Mouse (Mus musculus) ovary, adult 2 months (tissue): Measurements from ENCODE around the gene Tsks. TPM values are rescaled to one million over a fixed set of nuclear protein-coding genes. Genes with fewer than 3 reads are reported as not detected.

Source experiments
- polyA plus RNA-seq: library from polyadenylated mRNA; depleted of rRNA; stranded (reverse); fragments of >200 nt; gene quantifications from 2 replicates; pipeline ENCODE4 v1.2.3, GENCODE M21; 2012; rRNA removed

Tsks gene
- 0.08 TPM in 1 of 2 replicates, not detected in the other for polyA plus RNA-seq

DNA sequence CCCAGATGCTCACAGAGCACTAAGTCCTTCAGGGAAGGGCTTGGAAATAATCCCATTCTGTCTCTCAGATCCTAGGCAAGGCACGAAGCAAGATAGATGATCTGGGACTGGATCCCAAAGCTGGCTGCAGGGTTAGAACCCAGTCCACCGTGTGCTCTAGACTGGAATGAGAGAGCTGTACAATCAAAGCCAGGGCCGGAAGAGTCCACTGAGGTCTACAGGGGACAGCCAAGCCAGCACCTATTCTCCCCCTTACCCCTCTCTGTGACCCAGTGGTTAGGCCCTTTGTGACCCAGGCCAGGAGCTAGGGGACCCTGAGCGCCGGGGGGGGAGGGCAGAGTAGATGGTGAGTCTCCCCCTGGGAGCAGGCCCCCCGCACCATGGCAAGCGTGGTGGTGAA is at the start of gene Tsks:
Gene Tsks, plus strand, starts transcription at position 301 of the 400 bp plus-strand sequence.

DNA sequence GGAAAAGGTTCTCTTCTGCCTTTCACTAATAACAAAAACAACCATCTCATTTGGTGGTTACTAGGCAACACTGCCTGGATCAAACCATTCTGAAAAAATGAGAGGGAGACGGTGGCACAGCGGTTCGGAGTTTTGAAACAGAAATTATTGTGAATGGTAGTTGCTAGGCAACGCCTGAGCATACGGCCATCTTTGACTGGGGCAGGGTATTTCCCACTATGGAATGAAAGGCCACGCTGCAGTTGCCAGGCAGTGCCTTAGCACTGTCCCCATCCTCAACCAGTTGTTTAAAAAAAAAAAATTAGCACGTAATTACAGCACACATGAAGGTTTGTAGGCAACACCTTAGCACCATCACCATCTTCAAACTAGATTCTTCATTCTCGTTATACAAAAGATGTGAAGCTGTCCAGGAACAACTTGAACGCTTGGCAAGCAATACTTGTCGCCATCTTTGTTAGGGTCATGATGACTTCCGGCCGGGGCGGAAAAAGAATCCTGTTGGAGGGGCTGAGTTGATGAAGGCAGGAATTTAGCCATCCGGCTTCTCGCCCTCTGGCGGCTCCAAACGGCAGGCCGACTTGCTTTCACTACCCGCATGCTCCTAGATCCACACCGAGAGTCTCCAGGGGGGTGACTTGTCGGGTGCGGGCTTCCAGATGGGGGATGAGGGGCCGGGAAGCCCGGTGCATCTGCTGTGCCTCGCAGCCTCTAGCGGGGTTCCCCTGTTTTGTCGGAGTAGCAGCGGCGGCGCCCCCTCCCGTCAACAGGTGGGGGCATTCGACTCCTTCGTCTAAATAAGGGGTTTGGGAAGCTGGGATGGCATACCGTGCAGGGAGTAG is 47.2 kb upstream of the Tsks start, which contains the start of gene Fuz:
Gene Fuz, plus strand, starts transcription at position 487 of the 842 bp plus-strand sequence.

GRCm38 (mm10) chr7:44929204-44930151 is 13.5 kb upstream of the Tsks start, which contains the start of gene Ap2a1:
TSS of gene Ap2a1 (minus strand) at chr7:44929496.

DNA sequence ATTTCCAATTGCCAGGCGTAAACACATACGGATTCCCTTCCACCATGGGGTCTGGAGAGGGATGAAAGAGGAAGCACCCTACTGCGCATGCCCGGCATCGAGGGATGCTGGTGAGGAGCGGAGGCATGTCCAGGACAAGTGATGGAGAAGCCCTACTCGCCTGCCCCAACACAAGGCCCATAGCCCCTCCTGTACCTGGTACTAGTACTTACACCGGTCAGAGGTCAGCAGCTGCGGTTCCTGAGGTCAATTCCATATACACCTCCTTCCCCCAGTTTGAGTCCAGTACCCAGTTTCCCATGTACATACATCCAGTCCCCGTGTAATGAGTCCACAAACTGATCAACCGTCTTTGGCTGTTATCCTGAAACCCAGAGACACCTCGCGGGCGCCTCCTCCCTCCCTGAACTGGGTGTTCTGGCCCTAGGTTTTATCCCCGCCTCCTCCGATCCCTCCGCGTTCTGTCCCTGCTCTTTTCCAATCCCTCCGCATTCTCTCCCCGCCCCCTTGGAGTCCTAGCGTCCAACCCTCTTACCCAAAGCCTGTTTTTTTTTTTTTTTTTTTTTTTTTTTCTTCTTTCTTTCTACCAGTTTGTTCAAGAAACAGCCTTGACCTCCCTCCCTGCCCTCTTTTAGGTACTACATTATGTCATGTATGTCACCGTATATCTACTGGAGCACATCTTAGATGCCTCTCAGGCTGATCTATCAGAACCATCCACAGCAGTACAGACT is 31.5 kb downstream of the Tsks start, which contains the start of gene Cpt1c:
Gene Cpt1c, minus strand, starts transcription at position 469 of the 734 bp plus-strand sequence.

DNA sequence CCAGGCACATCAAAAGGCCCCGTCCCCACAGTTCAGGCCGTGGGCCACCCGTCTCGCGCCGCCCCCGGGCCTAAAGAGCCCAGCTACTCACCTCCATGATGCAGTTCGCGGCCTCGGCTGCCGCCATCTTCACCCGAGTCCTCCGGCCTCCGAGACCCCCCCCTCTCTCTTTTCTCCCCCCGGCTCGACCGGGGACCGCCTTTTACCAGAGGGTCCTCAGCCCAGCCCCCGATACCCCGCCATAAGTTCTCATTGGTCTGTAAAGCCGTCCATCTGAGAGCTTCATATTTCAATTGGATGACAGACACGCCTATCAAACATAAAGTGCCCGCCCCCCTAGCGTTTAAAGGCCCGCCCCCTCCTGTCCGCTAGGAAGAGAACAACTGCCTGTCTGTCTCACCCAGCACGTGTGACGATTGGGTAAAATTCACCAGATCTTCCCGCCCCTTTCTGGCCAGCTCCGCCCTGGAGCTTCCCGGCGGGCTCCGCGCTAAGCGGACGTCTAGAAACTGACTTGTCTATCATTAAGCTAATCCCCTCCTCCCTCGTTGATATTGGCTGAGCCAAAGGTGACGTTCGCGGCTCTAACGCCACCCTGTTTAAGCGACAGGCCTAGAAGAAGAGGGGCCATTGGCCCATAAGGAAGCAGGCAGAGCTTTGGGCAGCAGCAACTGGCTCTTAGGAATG is 43.3 kb downstream of the Tsks start, which contains the start of gene Prmt1:
Gene Prmt1, minus strand, starts transcription at position 377 of the 687 bp plus-strand sequence.

GRCm38 (mm10) chr7:44997231-44997939 is 54.4 kb downstream of the Tsks start, which contains the start of gene Irf3:
TSS of gene Irf3 (plus strand) at chr7:44997648.

DNA sequence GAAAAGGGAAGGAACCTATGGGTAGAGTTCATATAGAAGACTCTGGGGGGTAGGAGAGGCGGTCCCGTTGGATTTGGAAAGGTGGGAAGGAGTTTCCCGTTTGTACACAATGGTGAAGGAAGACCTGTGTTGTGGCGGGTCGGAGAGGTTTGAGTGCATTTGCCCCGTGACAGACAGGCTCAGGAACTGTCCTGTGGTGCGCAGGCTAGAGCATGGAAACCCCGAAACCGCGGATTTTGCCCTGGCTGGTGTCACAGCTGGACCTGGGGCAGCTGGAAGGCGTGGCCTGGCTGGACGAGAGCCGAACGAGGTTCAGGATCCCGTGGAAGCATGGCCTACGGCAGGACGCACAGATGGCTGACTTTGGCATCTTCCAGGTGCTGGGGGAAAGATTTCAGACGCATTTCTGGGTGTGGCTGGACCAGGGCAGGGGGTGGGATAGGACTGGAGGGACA is 55.5 kb downstream of the Tsks start, which contains the start of gene Bcl2l12:
Gene Bcl2l12, minus strand, starts transcription at position 212 of the 455 bp plus-strand sequence.

Other genes with a start within 250 kb of the Tsks start
- gene Izumo2, start 234.5 kb upstream of the Tsks start, polyA plus RNA-seq, result not detected in 2 replicates
- gene Vrk3, start 194.8 kb upstream of the Tsks start, polyA plus RNA-seq, result 30.5 and 41.0 TPM in 2 replicates
- gene Zfp473, start 192.2 kb upstream of the Tsks start, polyA plus RNA-seq, result 0.66 and 0.89 TPM in 2 replicates
- 121 and 156 TPM in 2 replicates for gene Nup62, start 127.1 kb upstream of the Tsks start, polyA plus RNA-seq
- gene Il4i1, start 126.8 kb upstream of the Tsks start, polyA plus RNA-seq, result 3.7 and 5.0 TPM in 2 replicates
- 231 and 322 TPM in 2 replicates for gene Atf5, start 126.5 kb upstream of the Tsks start, polyA plus RNA-seq
- 475 and 657 TPM in 2 replicates for gene Akt1s1, start 94.2 kb upstream of the Tsks start, polyA plus RNA-seq
- gene Tbc1d17, start 94.1 kb upstream of the Tsks start, polyA plus RNA-seq, result 147 and 164 TPM in 2 replicates
- gene Pnkp, start 86.1 kb upstream of the Tsks start, polyA plus RNA-seq, result 65.1 and 72.1 TPM in 2 replicates
- gene Ptov1, start 73.4 kb upstream of the Tsks start, polyA plus RNA-seq, result 762 and 793 TPM in 2 replicates
- gene Med25, start 50.5 kb upstream of the Tsks start, polyA plus RNA-seq, result 274 and 494 TPM in 2 replicates
- 133 and 143 TPM in 2 replicates for gene Fuz, start 47.1 kb upstream of the Tsks start, polyA plus RNA-seq
- gene Ap2a1, start 13.7 kb upstream of the Tsks start, polyA plus RNA-seq, result 132 and 136 TPM in 2 replicates
- 61.1 and 66.1 TPM in 2 replicates for gene Cpt1c, start 31.6 kb downstream of the Tsks start, polyA plus RNA-seq
- gene Prmt1, start 43.4 kb downstream of the Tsks start, polyA plus RNA-seq, result 364 and 448 TPM in 2 replicates
- 154 and 158 TPM in 2 replicates for gene Irf3, start 54.4 kb downstream of the Tsks start, polyA plus RNA-seq
- gene Bcl2l12, start 55.5 kb downstream of the Tsks start, polyA plus RNA-seq, result 43.3 and 49.2 TPM in 2 replicates
- gene Scaf1, start 73.2 kb downstream of the Tsks start, polyA plus RNA-seq, result 116 and 132 TPM in 2 replicates
- gene Rras, start 74.8 kb downstream of the Tsks start, polyA plus RNA-seq, result 161 and 171 TPM in 2 replicates
- 17.5 and 18.4 TPM in 2 replicates for gene Prr12, start 109.7 kb downstream of the Tsks start, polyA plus RNA-seq
- 157 and 163 TPM in 2 replicates for gene Nosip, start 119.2 kb downstream of the Tsks start, polyA plus RNA-seq
- 90.9 and 100 TPM in 2 replicates for gene Prrg2, start 119.5 kb downstream of the Tsks start, polyA plus RNA-seq
- 537 and 545 TPM in 2 replicates for gene Rcn3, start 149.0 kb downstream of the Tsks start, polyA plus RNA-seq
- gene Fcgrt, start 160.6 kb downstream of the Tsks start, polyA plus RNA-seq, result 132 and 135 TPM in 2 replicates
- gene Rps11, start 181.2 kb downstream of the Tsks start, polyA plus RNA-seq, result 173 and 237 TPM in 2 replicates
- 1,241 and 3,203 TPM in 2 replicates for gene Rpl13a, start 185.6 kb downstream of the Tsks start, polyA plus RNA-seq
- 1.9 TPM in 1 of 2 replicates, not detected in the other for gene Gm45713, start 193.0 kb downstream of the Tsks start, polyA plus RNA-seq
- 38.5 and 68.0 TPM in 2 replicates for gene Flt3l, start 193.2 kb downstream of the Tsks start, polyA plus RNA-seq
- 60.2 and 64.9 TPM in 2 replicates for gene Pih1d1, start 211.1 kb downstream of the Tsks start, polyA plus RNA-seq
- 87.7 and 97.6 TPM in 2 replicates for gene Aldh16a1, start 211.4 kb downstream of the Tsks start, polyA plus RNA-seq
- 0.17 and 0.20 TPM in 2 replicates for gene Slc17a7, start 220.7 kb downstream of the Tsks start, polyA plus RNA-seq
- gene Gfy, start 236.4 kb downstream of the Tsks start, polyA plus RNA-seq, result not detected in 2 replicates
- not detected in 2 replicates for gene Pth2, start 237.8 kb downstream of the Tsks start, polyA plus RNA-seq